Comparison of ENCODE assay signal across 7 mouse cellular contexts in the genomic region with DNA sequence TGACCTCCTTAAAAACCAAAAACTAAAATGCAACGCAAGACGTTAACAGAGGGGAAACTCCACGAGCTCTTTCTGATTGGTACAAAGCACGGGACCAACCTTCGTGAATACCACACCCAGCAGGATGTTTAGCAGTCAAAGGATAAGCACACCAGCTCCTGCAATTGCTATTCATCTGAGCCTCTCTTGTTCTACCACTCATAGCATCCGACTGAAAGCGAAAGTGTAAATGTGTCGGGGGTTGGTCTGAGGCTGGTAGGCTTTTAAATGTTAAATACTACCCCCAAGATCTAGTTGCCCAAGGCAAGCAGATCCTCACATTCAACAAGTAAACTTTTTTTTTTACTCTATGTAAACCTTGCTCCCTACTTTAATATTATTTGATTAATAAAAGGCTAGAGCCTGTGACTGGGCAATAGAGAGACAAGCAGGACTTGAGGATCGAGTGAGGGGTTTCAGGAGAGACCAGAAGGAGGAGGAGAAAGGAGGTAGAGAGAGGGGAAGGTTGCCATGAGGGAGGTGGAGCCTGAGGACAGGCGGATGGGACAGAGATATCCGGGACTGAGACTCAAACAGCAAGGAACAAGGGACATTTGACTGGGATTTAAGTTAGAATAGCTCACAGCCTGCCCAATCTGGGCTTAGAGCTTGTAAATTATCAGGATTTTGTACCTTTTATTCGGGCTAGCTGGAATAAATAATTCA. TPM values are rescaled to one million over a fixed set of nuclear protein-coding genes. Genes with fewer than 3 reads are reported as not detected.
A peak's percentile ranks its signal among the peaks of the same experiment; 100 is the strongest.
DNase-seq lines count a peak whose midpoint lies in the region; ATAC-seq and TF ChIP-seq lines count a peak whose summit lies in the region.

No protein-coding gene starts in this region.

- no peak for TF ChIP-seq CTCF in E14TG2a.4 (conservative IDR thresholded peaks at IDR 0.05; ENCODE audit: low read length)
- TF ChIP-seq CTCF in bone marrow, adult 2 months (IDR thresholded peaks at IDR 0.05; ENCODE audit: control insufficient read depth, insufficient read depth, low read length): no peak
- no peak for TF ChIP-seq CTCF in kidney, adult 2 months (conservative IDR thresholded peaks at IDR 0.05; ENCODE audit: insufficient read depth, insufficient read length, low read depth, low read length)

- peak overlapping the region; percentile 7; the same call in 1 of the 2 replicates for H3K4me3 ChIP-seq in E14TG2a.4 (replicated peaks; ENCODE audit: low read length)
- H3K4me3 ChIP-seq in bone marrow, adult 2 months (replicated peaks; ENCODE audit: control insufficient read depth, low read depth, low read length): peak overlapping the region; percentile 14
- 0 out of 2 replicates have a peak overlapping the region, but pooled peaks have one; percentile 6 for H3K4me3 ChIP-seq in midbrain, embryonic 12.5 days
- no peak overlapping the region for H3K4me3 ChIP-seq in kidney, adult 2 months (ENCODE audit: insufficient read depth, low read depth, low read length)

- peaks cover 6% of the 10 kb centered on the region; the same call in 1 of the 2 replicates for H3K27me3 ChIP-seq in E14TG2a.4 (ENCODE audit: insufficient read depth, low read length)
- H3K27me3 ChIP-seq in midbrain, embryonic 12.5 days: no peaks in the 10 kb centered on the region
- H3K27me3 ChIP-seq in kidney, adult 2 months (replicated peaks; ENCODE audit: control insufficient read depth, insufficient read depth, low read length): no peaks in the 10 kb centered on the region

- H3K9ac ChIP-seq in midbrain, embryonic 12.5 days (replicated peaks): no peak overlapping the region

- H3K36me3 ChIP-seq in E14TG2a.4 (ENCODE audit: insufficient read depth, low read length): no peaks in the 10 kb centered on the region
- no peaks in the 10 kb centered on the region for H3K36me3 ChIP-seq in midbrain, embryonic 12.5 days
- no peaks in the 10 kb centered on the region for H3K36me3 ChIP-seq in kidney, adult 2 months (ENCODE audit: control insufficient read depth, insufficient read depth, low read length)

- H3K9me3 ChIP-seq in E14TG2a.4 (ENCODE audit: low read length): no peaks in the 10 kb centered on the region
- no peaks in the 10 kb centered on the region for H3K9me3 ChIP-seq in midbrain, embryonic 12.5 days

- WGBS in bone marrow, adult 2 months: 5% methylated on average over 12 of the region's 12 CpGs
- 12% methylated on average over 12 of the region's 12 CpGs for WGBS in midbrain, embryonic 12.5 days
- 15% methylated on average over 12 of the region's 12 CpGs for WGBS in kidney, adult 2 months

- peak overlapping the region; percentile 38 for H3K4me2 ChIP-seq in midbrain, embryonic 12.5 days (replicated peaks)

- no peak overlapping the region for H3K27ac ChIP-seq in bone marrow, adult 2 months (ENCODE audit: control insufficient read depth, insufficient read depth, low read depth, low read length, poor library complexity)
- no peak overlapping the region for H3K27ac ChIP-seq in midbrain, embryonic 12.5 days (replicated peaks)
- no peak overlapping the region for H3K27ac ChIP-seq in kidney, adult 2 months (ENCODE audit: insufficient read depth, low read depth, low read length)

- H3K4me1 ChIP-seq in E14TG2a.4 (replicated peaks; ENCODE audit: low read depth, low read length): peaks cover 19% of the 10 kb centered on the region
- peaks cover 1% of the 10 kb centered on the region; the same call in 1 of the 2 replicates for H3K4me1 ChIP-seq in bone marrow, adult 2 months (ENCODE audit: control insufficient read depth, insufficient read depth, low read length)
- peaks cover 8% of the 10 kb centered on the region; the same call in 1 of the 2 replicates for H3K4me1 ChIP-seq in midbrain, embryonic 12.5 days
- no peaks in the 10 kb centered on the region for H3K4me1 ChIP-seq in kidney, adult 2 months (ENCODE audit: control insufficient read depth, insufficient read depth, low read length)

- TF ChIP-seq POLR2A in bone marrow, adult 2 months (IDR thresholded peaks at IDR 0.05; ENCODE audit: borderline replicate concordance, control insufficient read depth, low read depth, low read length): no peak
- TF ChIP-seq POLR2A in kidney, adult 2 months (IDR thresholded peaks at IDR 0.05; ENCODE audit: low read depth, low read length): no peak

- no peak for ATAC-seq in midbrain, embryonic 12.5 days (ENCODE audit: low FRiP score, low read depth)

- DNase-seq in induced T-regulatory cell, adult 2 months (ENCODE audit: low read depth): peak; percentile 89
- no peak for DNase-seq in frontal cortex, postnatal 36 days (ENCODE audit: low spot score in 2 of 2)
- no peak for DNase-seq in kidney, adult 2 months
- no peak for DNase-seq in layer of hippocampus, postnatal 10 days (ENCODE audit: low spot score in 2 of 2)

RNA-seq across cellular contexts. Expression of gene Rbbp6, which starts 25.0 kb away (rescaled TPM):
- polyA plus RNA-seq in bone marrow, adult 2 months (2011; ENCODE audit: insufficient read depth, insufficient read length, low replicate concordance, missing spikeins): 26.0 and 35.6 TPM in 2 replicates
- polyA plus RNA-seq in midbrain, embryonic 12.5 days (2016; fragmentation: Nextera tagmentation; extraction: Ambion mirVana): 37.7 and 41.1 TPM in 2 replicates
- polyA plus RNA-seq in kidney, adult 2 months (2012; rRNA removed): 7.2 and 11.1 TPM in 2 replicates
- total RNA-seq in layer of hippocampus, postnatal 10 days (2021): 10 to 100 TPM; 64.8 to 68.6 TPM
